Mouse (Mus musculus) limb, embryonic 14.5 days (tissue): Measurements from ENCODE around the gene Ypel3. TPM values are rescaled to one million over a fixed set of nuclear protein-coding genes. Genes with fewer than 3 reads are reported as not detected.

Source experiments
- ATAC-seq: fragments of 200-750 bp; cut with Nextera tagmentation; 2 replicates; pipeline ENCODE4 v1.8.0; 2017; ENCODE audit warnings: low read depth, moderate number of reproducible peaks, moderate TSS enrichment; ENCODE audit not compliant: low FRiP score
- DNase-seq: peaks from one replicate; pipeline ENCODE4 v3.0.0-alpha.2; 2015; ENCODE audit warnings: low spot score
- H3K27ac ChIP-seq: fragments of 300-500 bp; sonication (generic); replicated peaks from 2 replicates; pipeline ENCODE4 v1.5.1; 2014; ENCODE audit warnings: low read depth, mild to moderate bottlenecking, low read length, moderate library complexity, mixed read lengths
- H3K27me3 ChIP-seq: fragments of 300-500 bp; sonication (generic); 2 replicates; pipeline ENCODE4 v1.6.1; 2014; ENCODE audit warnings: low read length, mixed read lengths; ENCODE audit not compliant: control insufficient read depth, insufficient read depth
- H3K36me3 ChIP-seq: fragments of 300-500 bp; sonication (generic); 2 replicates; pipeline ENCODE4 v1.6.1; 2014; ENCODE audit warnings: mild to moderate bottlenecking, low read length, moderate library complexity, mixed read lengths; ENCODE audit not compliant: control insufficient read depth, insufficient read depth
- H3K4me1 ChIP-seq: fragments of 300-500 bp; sonication (generic); 2 replicates; pipeline ENCODE4 v1.6.1; 2014; ENCODE audit warnings: antibody characterized with exemption, low read length, mixed read lengths; ENCODE audit not compliant: control insufficient read depth, insufficient read depth
- H3K4me2 ChIP-seq: fragments of 300-500 bp; sonication (generic); replicated peaks from 2 replicates; pipeline ENCODE4 v1.6.1; 2014; ENCODE audit warnings: low read depth, mild to moderate bottlenecking, low read length, moderate library complexity; ENCODE audit not compliant: severe bottlenecking
- H3K4me3 ChIP-seq: fragments of 300-500 bp; sonication (generic); replicated peaks from 2 replicates; pipeline ENCODE4 v1.5.1; 2014; ENCODE audit warnings: low read length
- H3K9ac ChIP-seq: fragments of 300-500 bp; sonication (generic); 2 replicates; pipeline ENCODE4 v1.6.1; 2014; ENCODE audit warnings: mild to moderate bottlenecking, low read depth, low read length, moderate library complexity; ENCODE audit not compliant: severe bottlenecking
- H3K9me3 ChIP-seq: fragments of 300-500 bp; sonication (generic); 2 replicates; pipeline ENCODE4 v1.6.1; 2016; ENCODE audit warnings: low read length; ENCODE audit not compliant: control insufficient read depth
- POLR2A ChIP-seq: fragments of 200-500 bp; IDR thresholded peaks from 2 replicates; pipeline ENCODE4 v1.8.0; 2012; ENCODE audit warnings: inconsistent platforms, mild to moderate bottlenecking, moderate library complexity, borderline replicate concordance; ENCODE audit not compliant: insufficient read depth, insufficient read length; ENCODE audit errors: extremely low read depth
- WGBS: fragments of 180-500 bp; shearing (Covaris S2); extraction: QIAGEN DNeasy Blood & Tissue Kit; methylation state at CpG from one replicate; pipeline ENCODE4 v1.1.7; 2014; 5-methylcytosine and 5-hydroxymethylcytosine counted together
- polyA plus RNA-seq, 2 experiments: library from polyadenylated mRNA; depleted of rRNA in 1 of 2; stranded (reverse) in 1 of 2; unstranded in 1 of 2; fragments of >200 nt; fragmentation: Nextera tagmentation in 1 of 2; extraction: Ambion mirVana in 1 of 2; gene quantifications; 2 replicates each; pipeline versions ENCODE4 v1.2.1 to v1.2.3; 2012 to 2014

Ypel3 gene
- polyA plus RNA-seq, 2 experiments, result 131 to 144 TPM

- Histone ChIP-seq H3K27ac (no peak within 1 kb of the TSS), H3K4me2 (no peak within 1 kb of the TSS), H3K9me3 (no peaks in the 10 kb centered on the region), H3K4me3 (no peak within 1 kb of the TSS), H3K27me3 (no peaks in the 10 kb centered on the region), H3K4me1 (0 out of 2 replicates have a peak, but pooled peaks cover 7% of the 10 kb centered on the region), H3K36me3 (peaks cover 79% of the 10 kb centered on the region), H3K9ac (no peak within 1 kb of the TSS)
- 91% methylated on average over 13 of the region's 16 CpGs for WGBS
- ATAC-seq (no peak), DNase-seq (no peak)
- no peak for TF ChIP-seq POLR2A
Measured at GRCm38 (mm10) chr7:126766201-126766600, 10.6 kb upstream of the Ypel3 start, which contains the start of gene Gdpd3. Gene Gdpd3, plus strand, starts transcription at chr7:126766334.

DNA sequence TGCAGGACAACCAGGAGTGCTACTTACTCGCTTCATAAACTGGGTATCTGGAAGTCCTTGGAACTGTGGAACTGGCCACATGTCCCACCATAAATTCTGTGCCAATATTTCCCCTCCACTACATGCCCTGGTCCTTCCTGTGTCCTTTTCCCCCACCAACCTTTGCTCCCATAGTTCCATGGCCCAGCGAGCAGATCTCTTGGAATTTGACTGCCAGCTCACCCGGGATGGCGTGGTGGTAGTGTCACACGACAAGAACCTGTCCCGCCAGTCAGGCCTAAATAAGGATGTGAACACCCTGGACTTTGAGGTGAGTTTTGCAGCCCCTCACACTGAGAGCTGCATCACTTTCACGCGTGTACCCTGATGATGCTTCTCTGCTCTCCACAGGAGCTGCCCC lies 9.8 kb upstream of the Ypel3 start:
- TF ChIP-seq POLR2A, result no peak
- H3K4me3 ChIP-seq, result no peak overlapping the region
- H3K4me2 ChIP-seq, result no peak overlapping the region
- H3K27me3 ChIP-seq, result no peaks in the 10 kb centered on the region
- no peaks in the 10 kb centered on the region for H3K9me3 ChIP-seq
- no peak for ATAC-seq
- 92% methylated on average over 8 of the region's 8 CpGs for WGBS
- H3K4me1 ChIP-seq, result no peaks in the 10 kb centered on the region
- H3K27ac ChIP-seq, result no peak overlapping the region
- H3K36me3 ChIP-seq, result peaks cover 73% of the 10 kb centered on the region
- DNase-seq, result no peak
- H3K9ac ChIP-seq, result no peak overlapping the region

DNA sequence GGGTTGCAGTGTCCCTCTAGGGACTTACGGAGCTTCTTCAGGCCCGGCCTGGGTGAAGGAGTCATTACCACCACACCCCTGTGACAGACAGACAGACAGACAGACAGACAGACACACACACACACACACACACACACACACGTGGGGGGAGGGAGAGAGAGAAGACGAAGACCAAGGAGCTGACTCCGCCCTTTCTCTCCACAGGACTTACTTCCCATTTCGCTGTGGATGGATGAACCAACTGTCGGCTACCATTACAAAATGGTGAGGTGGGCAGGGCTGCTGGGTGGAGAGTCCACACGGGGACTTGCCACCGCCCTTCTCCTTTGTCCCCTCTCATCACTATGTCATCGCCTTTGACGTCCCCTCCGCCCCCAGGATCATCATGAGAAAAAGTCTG lies 6.0 kb upstream of the Ypel3 start:
- H3K27me3 ChIP-seq, result no peaks in the 10 kb centered on the region
- no peak overlapping the region for H3K4me2 ChIP-seq
- ATAC-seq (no peak), DNase-seq (no peak)
- no peak overlapping the region for H3K4me3 ChIP-seq
- peaks cover 45% of the 10 kb centered on the region for H3K36me3 ChIP-seq
- H3K4me1 ChIP-seq, result peaks cover 4% of the 10 kb centered on the region
- TF ChIP-seq POLR2A, result no peak
- no peak overlapping the region for H3K9ac ChIP-seq
- 83% methylated on average over 12 of the region's 12 CpGs for WGBS
- H3K27ac ChIP-seq, result no peak overlapping the region
- H3K9me3 ChIP-seq, result no peaks in the 10 kb centered on the region

DNA sequence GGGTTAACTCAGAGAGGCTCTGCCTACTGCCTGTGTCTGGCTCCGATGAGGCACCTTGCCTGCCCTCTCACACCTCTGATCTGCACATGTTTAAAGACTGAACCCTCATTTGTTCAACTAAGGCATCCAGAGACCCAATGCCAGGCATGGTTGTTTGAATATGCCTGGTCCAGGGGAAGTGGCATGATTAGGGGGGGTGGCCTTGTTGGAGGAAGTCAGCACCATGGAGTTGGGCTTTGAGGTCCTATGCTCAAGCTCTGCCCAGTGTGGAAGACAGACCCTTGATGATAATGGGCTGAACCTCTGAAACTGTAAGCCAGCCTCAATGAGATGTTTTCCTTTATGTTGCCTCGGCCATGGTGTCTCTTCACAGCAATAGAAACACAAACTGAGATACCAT lies 3.4 kb upstream of the Ypel3 start:
- no peak for TF ChIP-seq POLR2A
- Histone ChIP-seq H3K4me3 (no peak overlapping the region), H3K9me3 (no peaks in the 10 kb centered on the region), H3K4me1 (peaks cover 20% of the 10 kb centered on the region), H3K4me2 (no peak overlapping the region), H3K9ac (no peak overlapping the region), H3K27ac (no peak overlapping the region), H3K27me3 (no peaks in the 10 kb centered on the region), H3K36me3 (peaks cover 21% of the 10 kb centered on the region)
- DNase-seq (no peak), ATAC-seq (no peak)
- 75% methylated on average over 2 of the region's 2 CpGs for whole genome bisulfite sequencing

DNA sequence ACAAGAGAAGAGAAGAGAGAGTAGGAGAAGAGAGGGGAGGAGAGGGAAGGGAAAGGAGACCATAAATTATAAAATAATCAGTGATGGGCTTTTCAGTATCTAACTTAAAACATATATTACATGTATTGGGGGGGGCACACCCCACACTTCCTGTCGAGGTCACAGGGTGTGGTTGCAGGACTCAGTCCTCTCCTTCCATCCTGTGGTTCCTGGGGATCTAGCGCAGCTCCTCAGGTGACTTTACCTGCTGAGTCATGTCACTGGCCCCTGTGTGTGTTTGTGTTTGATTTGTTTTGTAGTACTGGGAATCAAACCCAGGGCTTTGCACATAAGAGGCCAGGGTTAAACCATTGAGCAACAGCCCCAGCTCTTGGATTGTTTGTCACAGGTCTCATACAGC lies 2.3 kb upstream of the Ypel3 start:
- DNase-seq (no peak), ATAC-seq (no peak)
- Histone ChIP-seq H3K27me3 (no peaks in the 10 kb centered on the region), H3K4me3 (no peak overlapping the region), H3K4me1 (peaks cover 20% of the 10 kb centered on the region), H3K9ac (no peak overlapping the region), H3K9me3 (no peaks in the 10 kb centered on the region), H3K4me2 (no peak overlapping the region), H3K27ac (no peak overlapping the region), H3K36me3 (peaks cover 18% of the 10 kb centered on the region)
- 60% methylated on average over 2 of the region's 2 CpGs for WGBS
- TF ChIP-seq POLR2A, result no peak
